Mouse (Mus musculus) heart, embryonic 12.5 days (tissue): ENCODE data around the gene Lmna. TPM values are rescaled to one million over a fixed set of nuclear protein-coding genes. Genes with fewer than 3 reads are reported as not detected.

Source experiments
- ATAC-seq: fragments of 200-750 bp; cut with Nextera tagmentation; 2 replicates; pipeline ENCODE4 v1.8.0; 2017; ENCODE audit warnings: moderate TSS enrichment, moderate library complexity; ENCODE audit not compliant: insufficient number of reproducible peaks, low FRiP score
- H3K27ac ChIP-seq: fragments of 300-500 bp; sonication (generic); 2 replicates; pipeline ENCODE4 v1.5.1; 2016; ENCODE audit warnings: mild to moderate bottlenecking, moderate library complexity; ENCODE audit not compliant: poor library complexity, severe bottlenecking
- H3K27me3 ChIP-seq: fragments of 300-500 bp; sonication (generic); replicated peaks from 2 replicates; pipeline ENCODE4 v1.6.1; 2016; ENCODE audit warnings: mild to moderate bottlenecking, moderate library complexity
- H3K36me3 ChIP-seq: fragments of 300-500 bp; sonication (generic); 2 replicates; pipeline ENCODE4 v1.6.1; 2016; ENCODE audit warnings: mild to moderate bottlenecking, moderate library complexity
- H3K4me1 ChIP-seq: fragments of 300-500 bp; sonication (generic); replicated peaks from 2 replicates; pipeline ENCODE4 v1.6.1; 2016; ENCODE audit warnings: mild to moderate bottlenecking
- H3K4me2 ChIP-seq: fragments of 300-500 bp; sonication (generic); 2 replicates; pipeline ENCODE4 v1.6.1; 2016; ENCODE audit warnings: mild to moderate bottlenecking, moderate library complexity
- H3K4me3 ChIP-seq: fragments of 300-500 bp; sonication (generic); 2 replicates; pipeline ENCODE4 v1.5.1; 2016; ENCODE audit warnings: mild to moderate bottlenecking
- H3K9ac ChIP-seq: fragments of 300-500 bp; sonication (generic); 2 replicates; pipeline ENCODE4 v1.6.1; 2016; ENCODE audit warnings: mild to moderate bottlenecking, moderate library complexity
- H3K9me3 ChIP-seq: fragments of 300-500 bp; sonication (generic); replicated peaks from 2 replicates; pipeline ENCODE4 v1.6.1; 2016; ENCODE audit warnings: mild to moderate bottlenecking, moderate library complexity
- WGBS: fragments of 180-500 bp; shearing (Covaris S2); methylation state at CpG from one replicate; pipeline ENCODE4 v1.1.7; 2016; 5-methylcytosine and 5-hydroxymethylcytosine counted together
- polyA plus RNA-seq: library from polyadenylated mRNA; unstranded; fragments of >200 nt; fragmentation: Nextera tagmentation; extraction: Ambion mirVana; gene quantifications from 2 replicates; pipeline ENCODE4 v1.2.1, GENCODE M21; 2016

Gene Lmna
- polyA plus RNA-seq, 1 experiment from 2014 or later, result 108 TPM

GRCm38 (mm10) chr3:88452716-88453115 is 57.0 kb downstream of the Lmna start:
- ATAC-seq, result no peak
- Histone ChIP-seq H3K9me3 (no peaks in the 10 kb centered on the region), H3K4me1 (peaks cover 35% of the 10 kb centered on the region), H3K4me2 (no peak overlapping the region), H3K9ac (no peak overlapping the region), H3K27me3 (peaks cover 86% of the 10 kb centered on the region), H3K4me3 (no peak overlapping the region), H3K27ac (no peak overlapping the region), H3K36me3 (no peaks in the 10 kb centered on the region)
- WGBS, result 64% methylated on average over 6 of the region's 6 CpGs

GRCm38 (mm10) chr3:88452246-88452645 is 57.5 kb downstream of the Lmna start:
- H3K4me1 ChIP-seq, result peaks cover 38% of the 10 kb centered on the region

GRCm38 (mm10) chr3:88450379-88451131 is 59.2 kb downstream of the Lmna start:
- no peak overlapping the region for H3K27ac ChIP-seq
- H3K4me2 ChIP-seq, result no peak overlapping the region
- 67% methylated on average over 12 of the region's 12 CpGs for WGBS
- no peaks in the 10 kb centered on the region for H3K9me3 ChIP-seq
- no peaks in the 10 kb centered on the region for H3K36me3 ChIP-seq
- H3K4me1 ChIP-seq, result peaks cover 34% of the 10 kb centered on the region
- peaks cover 74% of the 10 kb centered on the region for H3K27me3 ChIP-seq
- H3K9ac ChIP-seq, result no peak overlapping the region
- ATAC-seq, result no peak
- H3K4me3 ChIP-seq, result no peak overlapping the region

More at GRCm38 (mm10) chr3:88452246-88452645, 57.5 kb downstream of the Lmna start:
- H3K36me3 ChIP-seq, result no peaks in the 10 kb centered on the region
- H3K4me2 ChIP-seq, result no peak overlapping the region
- H3K9ac ChIP-seq, result no peak overlapping the region
- no peaks in the 10 kb centered on the region for H3K9me3 ChIP-seq
- H3K27me3 ChIP-seq, result peaks cover 82% of the 10 kb centered on the region
- no peak overlapping the region for H3K27ac ChIP-seq
- no peak for ATAC-seq
- WGBS, result 68% methylated on average over 5 of the region's 5 CpGs
- no peak overlapping the region for H3K4me3 ChIP-seq

GRCm38 (mm10) chr3:88449395-88450023 is 60.2 kb downstream of the Lmna start:
- H3K9me3 ChIP-seq, result no peaks in the 10 kb centered on the region
- H3K4me2 ChIP-seq, result peak overlapping the region; percentile 59
- peaks cover 28% of the 10 kb centered on the region for H3K4me1 ChIP-seq
- peak; percentile 52; the same call in 1 of the 2 replicates for ATAC-seq
- no peaks in the 10 kb centered on the region for H3K36me3 ChIP-seq
- H3K27me3 ChIP-seq, result peaks cover 66% of the 10 kb centered on the region
- peak overlapping the region; percentile 20 for H3K4me3 ChIP-seq
- WGBS, result 8% methylated on average over 21 of the region's 21 CpGs
- peak overlapping the region; percentile 17; the same call in 1 of the 2 replicates for H3K9ac ChIP-seq
- no peak overlapping the region for H3K27ac ChIP-seq

GRCm38 (mm10) chr3:88448443-88448842 is 61.3 kb downstream of the Lmna start:
- Histone ChIP-seq H3K27ac (no peak overlapping the region), H3K9ac (no peak overlapping the region), H3K27me3 (peaks cover 55% of the 10 kb centered on the region), H3K4me1 (peaks cover 28% of the 10 kb centered on the region), H3K4me2 (no peak overlapping the region), H3K36me3 (no peaks in the 10 kb centered on the region), H3K4me3 (no peak overlapping the region), H3K9me3 (no peaks in the 10 kb centered on the region)
- WGBS, result 83% methylated on average over 8 of the region's 8 CpGs
- ATAC-seq, result no peak

GRCm38 (mm10) chr3:88447676-88448183 is 62.0 kb downstream of the Lmna start:
- H3K36me3 ChIP-seq, result no peaks in the 10 kb centered on the region

GRCm38 (mm10) chr3:88446471-88447123 is 63.2 kb downstream of the Lmna start:
- 53% methylated on average over 8 of the region's 8 CpGs for WGBS
- H3K27ac ChIP-seq, result no peak overlapping the region
- no peaks in the 10 kb centered on the region for H3K9me3 ChIP-seq
- H3K4me3 ChIP-seq, result no peak overlapping the region
- H3K27me3 ChIP-seq, result peaks cover 36% of the 10 kb centered on the region
- no peak for ATAC-seq
- no peak overlapping the region for H3K9ac ChIP-seq
- no peaks in the 10 kb centered on the region for H3K36me3 ChIP-seq
- peaks cover 28% of the 10 kb centered on the region for H3K4me1 ChIP-seq
- no peak overlapping the region for H3K4me2 ChIP-seq

More at GRCm38 (mm10) chr3:88447676-88448183, 62.0 kb downstream of the Lmna start:
- Histone ChIP-seq H3K4me2 (no peak overlapping the region), H3K27me3 (peaks cover 48% of the 10 kb centered on the region), H3K9me3 (no peaks in the 10 kb centered on the region), H3K4me1 (peaks cover 28% of the 10 kb centered on the region), H3K9ac (no peak overlapping the region), H3K4me3 (no peak overlapping the region), H3K27ac (no peak overlapping the region)
- WGBS, result 52% methylated on average over 8 of the region's 8 CpGs
- ATAC-seq, result no peak

GRCm38 (mm10) chr3:88442888-88443287 is 66.9 kb downstream of the Lmna start:
- Histone ChIP-seq H3K36me3 (no peaks in the 10 kb centered on the region), H3K9me3 (no peaks in the 10 kb centered on the region), H3K4me2 (no peak overlapping the region), H3K9ac (no peak overlapping the region), H3K4me3 (no peak overlapping the region), H3K27ac (no peak overlapping the region), H3K4me1 (peaks cover 18% of the 10 kb centered on the region), H3K27me3 (0 out of 2 replicates have a peak, but pooled peaks cover 9% of the 10 kb centered on the region)
- ATAC-seq, result no peak
- 72% methylated on average over 7 of the region's 7 CpGs for WGBS

GRCm38 (mm10) chr3:88442488-88442887 is 67.3 kb downstream of the Lmna start:
- no peak for ATAC-seq
- Histone ChIP-seq H3K27me3 (0 out of 2 replicates have a peak, but pooled peaks cover 9% of the 10 kb centered on the region), H3K4me2 (no peak overlapping the region), H3K4me3 (no peak overlapping the region), H3K4me1 (peaks cover 18% of the 10 kb centered on the region), H3K9ac (no peak overlapping the region), H3K36me3 (no peaks in the 10 kb centered on the region), H3K9me3 (no peaks in the 10 kb centered on the region), H3K27ac (no peak overlapping the region)
- 76% methylated on average over 12 of the region's 12 CpGs for WGBS

- Histone ChIP-seq H3K4me1 (peaks cover 22% of the 10 kb centered on the region), H3K27me3 (0 out of 2 replicates have a peak, but pooled peaks cover 4% of the 10 kb centered on the region), H3K9ac (peak overlapping the region; percentile 34), H3K27ac (no peak overlapping the region), H3K4me3 (peak overlapping the region; percentile 30), H3K36me3 (no peaks in the 10 kb centered on the region), H3K4me2 (peak overlapping the region; percentile 62), H3K9me3 (no peaks in the 10 kb centered on the region)
- ATAC-seq, result no peak
- WGBS, result 16% methylated on average over 27 of the region's 27 CpGs
These were observed 69.0 kb downstream of the Lmna start for GRCm38 (mm10) chr3:88440500-88441381.
